Mouse (Mus musculus): ENCODE measurements around the gene Gcg.

Gene Gcg

GRCm38 (mm10) chr2:62483550-62483949 is at the start of gene Gcg:
TSS of gene Gcg (minus strand) at chr2:62483650.
- no peak for DNase-seq (ENCODE audit: low spot score in 2 of 2)

- DNase-seq (ENCODE audit: low spot score in 2 of 2): no peak
Observed at GRCm38 (mm10) chr2:62531065-62531464, 47.6 kb upstream of the Gcg start.

- DNase-seq (ENCODE audit: low spot score in 2 of 2): peak; percentile 50 to 65
Observed at GRCm38 (mm10) chr2:62526399-62526798, 42.9 kb upstream of the Gcg start.

- DNase-seq (ENCODE audit: low spot score in 2 of 2): peak in 1 of 2 experiments; percentile 74
Observed at GRCm38 (mm10) chr2:62517790-62518189, 34.3 kb upstream of the Gcg start.

- DNase-seq (ENCODE audit: low spot score in 2 of 2): no peak
Observed at GRCm38 (mm10) chr2:62514477-62514876, 31.0 kb upstream of the Gcg start.

- peak in 1 of 2 experiments; percentile 86 for DNase-seq (ENCODE audit: low spot score in 2 of 2)
Observed at GRCm38 (mm10) chr2:62513477-62513876, 30.0 kb upstream of the Gcg start.

- DNase-seq (ENCODE audit: low spot score in 2 of 2): no peak
Observed at GRCm38 (mm10) chr2:62507130-62507529, 23.7 kb upstream of the Gcg start.

- DNase-seq (ENCODE audit: low spot score in 2 of 2): no peak
Observed at GRCm38 (mm10) chr2:62506441-62506840, 23.0 kb upstream of the Gcg start.

- no peak for DNase-seq (ENCODE audit: low spot score in 2 of 2)
Observed at GRCm38 (mm10) chr2:62504269-62504796, 20.9 kb upstream of the Gcg start.

- peak in 1 of 2 experiments; percentile 22 for DNase-seq (ENCODE audit: low spot score in 2 of 2)
Observed at GRCm38 (mm10) chr2:62503326-62503725, 19.9 kb upstream of the Gcg start.

GRCm38 (mm10) chr2:62502516-62502915 is 19.1 kb upstream of the Gcg start:
- peak in 1 of 2 experiments; percentile 17 for DNase-seq (ENCODE audit: low spot score in 2 of 2)

GRCm38 (mm10) chr2:62498821-62499220 is 15.4 kb upstream of the Gcg start:
- DNase-seq (ENCODE audit: low spot score in 2 of 2): no peak

- DNase-seq (ENCODE audit: low spot score in 2 of 2): no peak
Observed at GRCm38 (mm10) chr2:62498086-62498485, 14.6 kb upstream of the Gcg start.

- DNase-seq (ENCODE audit: low spot score in 2 of 2): no peak
Observed at GRCm38 (mm10) chr2:62497333-62498002, 14.0 kb upstream of the Gcg start.

GRCm38 (mm10) chr2:62495407-62495806 is 12.0 kb upstream of the Gcg start:
- DNase-seq (ENCODE audit: low spot score in 2 of 2): peak in 1 of 2 experiments; percentile 28

- no peak for DNase-seq (ENCODE audit: low spot score in 2 of 2)
Observed at GRCm38 (mm10) chr2:62489832-62490231, 6.4 kb upstream of the Gcg start.

- DNase-seq (ENCODE audit: low spot score in 2 of 2): no peak
Observed at GRCm38 (mm10) chr2:62484906-62485305, 1.5 kb upstream of the Gcg start.

- DNase-seq (ENCODE audit: low spot score in 2 of 2): no peak
Observed at GRCm38 (mm10) chr2:62480285-62481198, 2.9 kb downstream of the Gcg start.

- no peak for DNase-seq (ENCODE audit: low spot score in 2 of 2)
Observed at GRCm38 (mm10) chr2:62469551-62469950, 13.9 kb downstream of the Gcg start.

GRCm38 (mm10) chr2:62463287-62463686 is 20.2 kb downstream of the Gcg start:
- DNase-seq (ENCODE audit: low spot score in 2 of 2): no peak

- DNase-seq (ENCODE audit: low spot score in 2 of 2): no peak
Observed at GRCm38 (mm10) chr2:62462174-62462573, 21.3 kb downstream of the Gcg start.

GRCm38 (mm10) chr2:62460815-62461450 is 22.5 kb downstream of the Gcg start:
- DNase-seq (ENCODE audit: low spot score in 2 of 2): no peak
